Mouse (Mus musculus) limb, embryonic 12.5 days (tissue): ENCODE data around the gene Ptpdc1. TPM values are rescaled to one million over a fixed set of nuclear protein-coding genes. Genes with fewer than 3 reads are reported as not detected.

Experiments
- ATAC-seq: fragments of 200-750 bp; cut with Nextera tagmentation; 2 replicates; pipeline ENCODE4 v1.8.0; 2017; ENCODE audit warnings: low read depth, moderate TSS enrichment; ENCODE audit not compliant: insufficient number of reproducible peaks, insufficient read depth, low FRiP score, low TSS enrichment
- H3K27ac ChIP-seq: fragments of 300-500 bp; sonication (generic); 2 replicates; pipeline ENCODE4 v1.5.1; 2016; ENCODE audit warnings: mild to moderate bottlenecking, moderate library complexity
- H3K27me3 ChIP-seq: fragments of 300-500 bp; sonication (generic); 2 replicates; pipeline ENCODE4 v1.6.1; 2016; ENCODE audit warnings: mild to moderate bottlenecking, moderate library complexity
- H3K36me3 ChIP-seq: fragments of 300-500 bp; sonication (generic); 2 replicates; pipeline ENCODE4 v1.6.1; 2016; ENCODE audit warnings: mild to moderate bottlenecking, moderate library complexity
- H3K4me1 ChIP-seq: fragments of 300-500 bp; sonication (generic); replicated peaks from 2 replicates; pipeline ENCODE4 v1.6.1; 2016
- H3K4me2 ChIP-seq: fragments of 300-500 bp; sonication (generic); 2 replicates; pipeline ENCODE4 v1.6.1; 2016; ENCODE audit warnings: mild to moderate bottlenecking, moderate library complexity
- H3K4me3 ChIP-seq: fragments of 300-500 bp; sonication (generic); replicated peaks from 2 replicates; pipeline ENCODE4 v1.5.1; 2016; ENCODE audit warnings: mild to moderate bottlenecking
- H3K9ac ChIP-seq: fragments of 300-500 bp; sonication (generic); replicated peaks from 2 replicates; pipeline ENCODE4 v1.6.1; 2016; ENCODE audit warnings: mild to moderate bottlenecking, moderate library complexity
- H3K9me3 ChIP-seq: fragments of 300-500 bp; sonication (generic); 2 replicates; pipeline ENCODE4 v1.6.1; 2016; ENCODE audit warnings: mild to moderate bottlenecking, moderate library complexity
- WGBS: fragments of 180-500 bp; shearing (Covaris S2); methylation state at CpG from one replicate; pipeline ENCODE4 v1.1.7; 2016; 5-methylcytosine and 5-hydroxymethylcytosine counted together
- polyA plus RNA-seq: library from polyadenylated mRNA; unstranded; fragments of >200 nt; fragmentation: Nextera tagmentation; extraction: Ambion mirVana; gene quantifications from 2 replicates; pipeline ENCODE4 v1.2.1, GENCODE M21; 2016

The Ptpdc1 gene
- polyA plus RNA-seq, 1 experiment from 2014 or later = 20.1 TPM

GRCm38 (mm10) chr13:48582688-48583379 lies 42.6 kb downstream of the Ptpdc1 start:
- 67% methylated on average over 10 of the region's 10 CpGs for WGBS
- H3K36me3 ChIP-seq = peaks cover 49% of the 10 kb centered on the region

GRCm38 (mm10) chr13:48578616-48579015 lies 46.8 kb downstream of the Ptpdc1 start:
- no peaks in the 10 kb centered on the region for H3K9me3 ChIP-seq
- H3K27me3 ChIP-seq = no peaks in the 10 kb centered on the region
- H3K4me1 ChIP-seq = peaks cover 5% of the 10 kb centered on the region
- H3K4me3 ChIP-seq = no peak overlapping the region
- 71% methylated on average over 4 of the region's 4 CpGs for WGBS
- no peak overlapping the region for H3K27ac ChIP-seq
- H3K4me2 ChIP-seq = no peak overlapping the region
- no peak overlapping the region for H3K9ac ChIP-seq
- H3K36me3 ChIP-seq = peaks cover 28% of the 10 kb centered on the region
- no peak for ATAC-seq

More at GRCm38 (mm10) chr13:48582688-48583379, 42.6 kb downstream of the Ptpdc1 start:
- H3K9ac ChIP-seq = no peak overlapping the region
- H3K27ac ChIP-seq = no peak overlapping the region
- no peak overlapping the region for H3K4me3 ChIP-seq
- no peaks in the 10 kb centered on the region for H3K27me3 ChIP-seq
- ATAC-seq = no peak
- no peak overlapping the region for H3K4me2 ChIP-seq
- no peaks in the 10 kb centered on the region for H3K9me3 ChIP-seq
- no peaks in the 10 kb centered on the region for H3K4me1 ChIP-seq

- peaks cover 28% of the 10 kb centered on the region for H3K36me3 ChIP-seq
- no peaks in the 10 kb centered on the region for H3K27me3 ChIP-seq
- peaks cover 5% of the 10 kb centered on the region for H3K4me1 ChIP-seq
- H3K9me3 ChIP-seq = no peaks in the 10 kb centered on the region
- no peak overlapping the region for H3K4me2 ChIP-seq
- 75% methylated on average over 11 of the region's 11 CpGs for WGBS
- no peak overlapping the region for H3K4me3 ChIP-seq
- no peak for ATAC-seq
- no peak overlapping the region for H3K27ac ChIP-seq
- H3K9ac ChIP-seq = no peak overlapping the region
These were observed 47.6 kb downstream of the Ptpdc1 start for GRCm38 (mm10) chr13:48577836-48578235.

- Histone ChIP-seq H3K4me3 (no peak overlapping the region), H3K9ac (no peak overlapping the region), H3K4me1 (peaks cover 5% of the 10 kb centered on the region), H3K4me2 (no peak overlapping the region), H3K27me3 (no peaks in the 10 kb centered on the region), H3K36me3 (peaks cover 21% of the 10 kb centered on the region; the same call in 1 of the 2 replicates), H3K27ac (no peak overlapping the region), H3K9me3 (no peaks in the 10 kb centered on the region)
- WGBS = 79% methylated on average over 6 of the region's 6 CpGs
- ATAC-seq = no peak
These were observed 48.5 kb downstream of the Ptpdc1 start for GRCm38 (mm10) chr13:48577007-48577406.

- peaks cover 5% of the 10 kb centered on the region for H3K4me1 ChIP-seq
- WGBS = 62% methylated on average over 6 of the region's 6 CpGs
- peaks cover 10% of the 10 kb centered on the region; the same call in 1 of the 2 replicates for H3K36me3 ChIP-seq
- H3K27me3 ChIP-seq = no peaks in the 10 kb centered on the region
- no peak for ATAC-seq
- H3K27ac ChIP-seq = no peak overlapping the region
- H3K9ac ChIP-seq = no peak overlapping the region
- H3K4me2 ChIP-seq = no peak overlapping the region
- H3K4me3 ChIP-seq = no peak overlapping the region
- H3K9me3 ChIP-seq = no peaks in the 10 kb centered on the region
These were observed 50.7 kb downstream of the Ptpdc1 start for GRCm38 (mm10) chr13:48574718-48575117.

- Histone ChIP-seq H3K4me2 (no peak overlapping the region), H3K27ac (peak overlapping the region; percentile 37; the same call in 1 of the 2 replicates), H3K4me1 (peaks cover 5% of the 10 kb centered on the region), H3K9me3 (no peaks in the 10 kb centered on the region), H3K4me3 (no peak overlapping the region), H3K27me3 (no peaks in the 10 kb centered on the region), H3K36me3 (peaks cover 9% of the 10 kb centered on the region; the same call in 1 of the 2 replicates), H3K9ac (no peak overlapping the region)
- 57% methylated on average over 19 of the region's 19 CpGs for WGBS
- ATAC-seq = no peak
These were observed 51.7 kb downstream of the Ptpdc1 start for GRCm38 (mm10) chr13:48573525-48574355.

- Histone ChIP-seq H3K27ac (no peak overlapping the region), H3K36me3 (peaks cover 2% of the 10 kb centered on the region; the same call in 1 of the 2 replicates), H3K9me3 (no peaks in the 10 kb centered on the region), H3K27me3 (no peaks in the 10 kb centered on the region), H3K4me2 (no peak overlapping the region), H3K9ac (no peak overlapping the region), H3K4me3 (no peak overlapping the region), H3K4me1 (peaks cover 5% of the 10 kb centered on the region)
- no peak for ATAC-seq
- 86% methylated on average over 1 of the region's 1 CpGs for WGBS
These were observed 53.3 kb downstream of the Ptpdc1 start for GRCm38 (mm10) chr13:48572127-48572526.

- Histone ChIP-seq H3K9me3 (no peaks in the 10 kb centered on the region), H3K36me3 (no peaks in the 10 kb centered on the region), H3K4me2 (no peak overlapping the region), H3K27ac (no peak overlapping the region), H3K27me3 (no peaks in the 10 kb centered on the region), H3K4me3 (no peak overlapping the region), H3K9ac (no peak overlapping the region), H3K4me1 (peaks cover 8% of the 10 kb centered on the region)
- 0 out of 2 replicates have a peak, but pooled peaks have one; percentile 31 for ATAC-seq
- WGBS = 85% methylated on average over 5 of the region's 5 CpGs
These were observed 54.2 kb downstream of the Ptpdc1 start for GRCm38 (mm10) chr13:48571298-48571697.

- Histone ChIP-seq H3K27ac (no peak overlapping the region), H3K27me3 (no peaks in the 10 kb centered on the region), H3K4me2 (no peak overlapping the region), H3K9ac (no peak overlapping the region), H3K4me1 (peaks cover 12% of the 10 kb centered on the region), H3K4me3 (no peak overlapping the region), H3K36me3 (no peaks in the 10 kb centered on the region), H3K9me3 (no peaks in the 10 kb centered on the region)
- 74% methylated on average over 5 of the region's 5 CpGs for WGBS
- ATAC-seq = no peak
These were observed 55.8 kb downstream of the Ptpdc1 start for GRCm38 (mm10) chr13:48569576-48570132.

- whole genome bisulfite sequencing = 77% methylated on average over 3 of the region's 3 CpGs
- H3K4me1 ChIP-seq = peaks cover 11% of the 10 kb centered on the region
- H3K27me3 ChIP-seq = no peaks in the 10 kb centered on the region
- no peak for ATAC-seq
- H3K36me3 ChIP-seq = no peaks in the 10 kb centered on the region
- H3K9me3 ChIP-seq = no peaks in the 10 kb centered on the region
- no peak overlapping the region for H3K9ac ChIP-seq
- no peak overlapping the region for H3K27ac ChIP-seq
- no peak overlapping the region for H3K4me2 ChIP-seq
- no peak overlapping the region for H3K4me3 ChIP-seq
These were observed 57.8 kb downstream of the Ptpdc1 start for GRCm38 (mm10) chr13:48567646-48568045.
